Mouse (Mus musculus) CH12.LX (cell line): Measurements from ENCODE around the gene Ccdc151. TPM values are rescaled to one million over a fixed set of nuclear protein-coding genes. Genes with fewer than 3 reads are reported as not detected.

Experiments used
- DNase-seq: peaks from one replicate; pipeline ENCODE4 v3.0.0-alpha.2; 2013; ENCODE audit errors: extremely low read depth
- H3K27ac ChIP-seq: 2 replicates; pipeline ENCODE4 v1.5.1; 2012; ENCODE audit warnings: low read depth, mild to moderate bottlenecking, control low read depth, moderate library complexity; ENCODE audit not compliant: insufficient read depth
- H3K27me3 ChIP-seq: replicated peaks from 2 replicates; pipeline ENCODE3; 2012; ENCODE audit warnings: inconsistent platforms
- H3K36me3 ChIP-seq, 2 experiments: replicated peaks in 1 of 2; 2 replicates each; pipeline versions ENCODE3 to v1.6.1; 2012; ENCODE audit warnings: inconsistent platforms in 1 of 2, low read length in 1 of 2, mild to moderate bottlenecking in 1 of 2, mixed read lengths in 1 of 2, moderate library complexity in 1 of 2; ENCODE audit not compliant: control insufficient read depth in 1 of 2, insufficient read depth in 1 of 2
- H3K4me1 ChIP-seq, 2 experiments: 2 replicates each; pipeline ENCODE4 v1.6.1; 2012; ENCODE audit warnings: inconsistent platforms in 1 of 2, moderate library complexity in 1 of 2; ENCODE audit not compliant: insufficient read depth in 2 of 2, control insufficient read depth in 1 of 2
- H3K4me2 ChIP-seq: 2 replicates; pipeline ENCODE4 v1.6.1; 2012; ENCODE audit warnings: low read depth, mild to moderate bottlenecking, control low read depth; ENCODE audit not compliant: poor library complexity, insufficient read depth, severe bottlenecking
- H3K4me3 ChIP-seq, 3 experiments: fragments of 150-350 bp in 1 of 3; sonication (generic) in 1 of 3; replicated peaks in 1 of 3; 2 replicates each; pipeline versions ENCODE3 to v1.5.1; 2011 to 2012; ENCODE audit warnings: low read depth in 2 of 3, low read length in 2 of 3, mild to moderate bottlenecking in 2 of 3, moderate library complexity in 2 of 3, control low read depth in 1 of 3, improper control_type of control experiment in 1 of 3, inconsistent platforms in 1 of 3, mixed read lengths in 1 of 3; ENCODE audit not compliant: poor library complexity in 1 of 3
- H3K79me2 ChIP-seq: replicated peaks from 2 replicates; pipeline ENCODE4 v1.6.1; 2012; ENCODE audit warnings: mild to moderate bottlenecking, moderate library complexity; ENCODE audit not compliant: control insufficient read depth, poor library complexity, insufficient read depth, severe bottlenecking; ENCODE audit errors: extremely low read depth
- H3K9ac ChIP-seq: 2 replicates; pipeline ENCODE4 v1.6.1; 2012; ENCODE audit warnings: low read depth, mild to moderate bottlenecking, control low read depth, moderate library complexity; ENCODE audit not compliant: insufficient read depth
- H3K9me3 ChIP-seq: replicated peaks from 2 replicates; pipeline ENCODE3; 2012; ENCODE audit warnings: low read length, inconsistent platforms, mixed read lengths
- CTCF ChIP-seq, 2 experiments: IDR thresholded peaks in 1 of 2; conservative IDR thresholded peaks in 1 of 2; 2 replicates each; pipeline ENCODE4 v1.5.1; 2011 to 2012; ENCODE audit warnings: low read depth in 2 of 2, low read length in 2 of 2, improper control_type of control experiment in 1 of 2, inconsistent platforms in 1 of 2, mild to moderate bottlenecking in 1 of 2, moderate library complexity in 1 of 2
- E2F4 ChIP-seq: IDR thresholded peaks from 2 replicates; pipeline ENCODE4 v1.6.1; 2011; ENCODE audit warnings: low read depth, low read length, improper control_type of control experiment; ENCODE audit not compliant: insufficient replicate concordance
- GABPA ChIP-seq: IDR thresholded peaks from 2 replicates; pipeline ENCODE4 v1.6.1; 2012; ENCODE audit warnings: low read depth, low read length, improper control_type of control experiment, inconsistent platforms; ENCODE audit not compliant: insufficient replicate concordance
- HCFC1 ChIP-seq: IDR thresholded peaks from 2 replicates; pipeline ENCODE4 v1.6.1; 2012; ENCODE audit warnings: low read depth, mild to moderate bottlenecking, inconsistent platforms, low read length, improper control_type of control experiment
- KAT2A ChIP-seq: IDR thresholded peaks from 2 replicates; pipeline ENCODE4 v1.6.1; 2012; ENCODE audit warnings: low read length, improper control_type of control experiment, inconsistent platforms; ENCODE audit not compliant: insufficient replicate concordance
- MAFK ChIP-seq: IDR thresholded peaks from 2 replicates; pipeline ENCODE4 v1.6.1; 2011; ENCODE audit warnings: low read length, improper control_type of control experiment; ENCODE audit not compliant: insufficient replicate concordance
- MAX ChIP-seq: IDR thresholded peaks from 2 replicates; pipeline ENCODE4 v1.6.1; 2011; ENCODE audit warnings: low read length, improper control_type of control experiment
- MAZ ChIP-seq: IDR thresholded peaks from 2 replicates; pipeline ENCODE4 v1.6.1; 2012; ENCODE audit warnings: low read depth, mild to moderate bottlenecking, inconsistent platforms, low read length, improper control_type of control experiment, moderate library complexity
- MEF2A ChIP-seq: IDR thresholded peaks from 2 replicates; pipeline ENCODE4 v1.6.1; 2014; ENCODE audit warnings: low read depth, mild to moderate bottlenecking, inconsistent platforms, low read length, improper control_type of control experiment, borderline replicate concordance
- MXI1 ChIP-seq: IDR thresholded peaks from 2 replicates; pipeline ENCODE4 v1.6.1; 2011; ENCODE audit warnings: mild to moderate bottlenecking, low read depth, low read length, improper control_type of control experiment
- MYC ChIP-seq: IDR thresholded peaks from 2 replicates; pipeline ENCODE4 v1.6.1; 2011; ENCODE audit warnings: low read depth, mild to moderate bottlenecking, improper control_type of control experiment, low read length
- PAX5 ChIP-seq: IDR thresholded peaks from 2 replicates; pipeline ENCODE4 v1.6.1; 2012; ENCODE audit warnings: low read length, inconsistent platforms, mixed read lengths
- RAD21 ChIP-seq: IDR thresholded peaks from 2 replicates; pipeline ENCODE4 v1.6.1; 2011; ENCODE audit warnings: low read depth, mild to moderate bottlenecking, low read length, improper control_type of control experiment, moderate library complexity
- SIN3A ChIP-seq: IDR thresholded peaks from 2 replicates; pipeline ENCODE4 v1.6.1; 2012; ENCODE audit warnings: low read length, improper control_type of control experiment, inconsistent platforms
- SMC3 ChIP-seq: IDR thresholded peaks from 2 replicates; pipeline ENCODE4 v1.6.1; 2011; ENCODE audit warnings: low read depth, low read length, improper control_type of control experiment
- TBP ChIP-seq: conservative IDR thresholded peaks from 2 replicates; pipeline ENCODE4 v1.6.1; 2011; ENCODE audit warnings: low read depth, low read length, improper control_type of control experiment
- TCF12 ChIP-seq: IDR thresholded peaks from 2 replicates; pipeline ENCODE4 v1.6.1; 2014; ENCODE audit warnings: low read depth, mild to moderate bottlenecking, inconsistent platforms, low read length, improper control_type of control experiment
- UBTF ChIP-seq: IDR thresholded peaks from 2 replicates; pipeline ENCODE4 v1.6.1; 2012; ENCODE audit warnings: low read depth, mild to moderate bottlenecking, inconsistent platforms, low read length, improper control_type of control experiment, moderate library complexity
- USF2 ChIP-seq: conservative IDR thresholded peaks from 2 replicates; pipeline ENCODE4 v1.6.1; 2011; ENCODE audit warnings: low read depth, low read length, improper control_type of control experiment
- dilution Hi-C: fragments of 300-500 bp; cut with MboI; formaldehyde crosslinking; loops from 2 replicates; pipeline ENCODE4 v1.14.3; 2020; ENCODE audit warnings: low sequenced_read_pairs; ENCODE audit not compliant: extremely low pct_unique_long_range_greater_than_20kb, extremely low pct_ligation_motif_present
- in situ Hi-C: fragments of 300-500 bp; cut with MboI; formaldehyde crosslinking; loops from 3 replicates; pipeline ENCODE4 v1.14.3; 2019; ENCODE audit warnings: low sequenced_read_pairs, low pct_ligation_motif_present, low pct_unique_long_range_greater_than_20kb, mixed read lengths
- polyA plus RNA-seq: library from polyadenylated mRNA; unstranded; fragments of >175 nt; gene quantifications from 2 replicates; pipeline ENCODE4 v1.2.1, GENCODE M21; 2012; ENCODE audit warnings: low read depth; ENCODE audit not compliant: insufficient read length
- total RNA-seq, 2 experiments: library from RNA; depleted of rRNA; stranded (reverse); fragments of 300-350 nt in 1 of 2; fragments of >200 nt in 1 of 2; gene quantifications; 2 replicates each; pipeline ENCODE4 v1.2.3; 2012 to 2014

The Ccdc151 gene
- total and polyA plus RNA-seq, 3 experiments = 0.13 to 0.25 (median 0.16) TPM

DNA sequence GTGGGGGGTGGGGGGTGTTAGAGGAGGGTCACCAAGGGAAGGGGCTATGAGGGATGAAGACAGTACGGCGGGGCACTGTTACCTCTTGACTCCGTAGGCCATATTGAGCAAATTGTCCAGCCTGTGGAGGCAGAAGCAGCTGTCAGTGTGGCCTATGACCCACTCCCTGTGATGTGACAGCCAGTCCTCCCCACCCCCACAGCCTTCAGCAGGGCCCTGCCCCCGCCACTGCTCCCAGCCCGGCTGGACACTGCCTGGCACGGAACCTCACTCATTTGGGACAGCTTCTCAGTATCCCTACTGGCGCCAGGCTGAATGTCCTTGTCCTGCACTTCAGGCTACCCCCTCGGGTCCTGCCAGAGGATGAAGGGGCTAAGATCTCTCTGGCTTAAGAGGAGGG, 22.2 kb upstream of the Ccdc151 start:
- Histone ChIP-seq H3K27me3 (peaks cover 18% of the 10 kb centered on the region), H3K79me2 (no peaks in the 10 kb centered on the region), H3K9ac (no peak overlapping the region), H3K4me2 (no peak overlapping the region), H3K4me1 (0 out of 4 replicates have a peak, but pooled peaks cover 0 to 2% of the 10 kb centered on the region in 2 experiments), H3K36me3 (no peaks in the 10 kb centered on the region), H3K27ac (no peak overlapping the region), H3K9me3 (no peaks in the 10 kb centered on the region), H3K4me3 (no peak overlapping the region)
- TF ChIP-seq CTCF (conservative IDR thresholded peaks at IDR 0.05 in 1 of 2, IDR thresholded peaks at IDR 0.05 in 1 of 2; ENCODE audit: low read depth in 2 of 2, low read length in 2 of 2) (no peak), MEF2A (no peak), MAFK (no peak), HCFC1 (no peak), RAD21 (no peak), KAT2A (no peak), MAX (no peak), E2F4 (no peak), GABPA (no peak), SMC3 (no peak), SIN3A (no peak), MAZ (no peak)
- in situ Hi-C loops (no loop called here), dilution Hi-C loops (no loop called here)
- DNase-seq = no peak

GRCm38 (mm10) chr9:22017208-22017825, 14.9 kb upstream of the Ccdc151 start:
- Histone ChIP-seq H3K4me1 (0 out of 4 replicates have a peak, but pooled peaks cover 0 to 2% of the 10 kb centered on the region in 2 experiments), H3K27ac (no peak overlapping the region), H3K9ac (no peak overlapping the region), H3K4me2 (no peak overlapping the region), H3K4me3 (no peak overlapping the region), H3K36me3 (peaks cover 22 to 34% of the 10 kb centered on the region in 2 experiments), H3K9me3 (no peaks in the 10 kb centered on the region), H3K27me3 (peaks cover 2% of the 10 kb centered on the region), H3K79me2 (no peaks in the 10 kb centered on the region)
- dilution Hi-C loops = no loop called here
- no peak for DNase-seq
- in situ Hi-C loops = no loop called here
- TF ChIP-seq TCF12 (no peak), TBP (no peak), PAX5 (no peak), MAZ (no peak), UBTF (no peak), USF2 (no peak), KAT2A (no peak), MXI1 (no peak), MAX (no peak), MYC (no peak)
